Mouse (Mus musculus) midbrain, embryonic 16.5 days (tissue): Measurements from ENCODE around the gene Pgd. TPM values are rescaled to one million over a fixed set of nuclear protein-coding genes. Genes with fewer than 3 reads are reported as not detected.

Experiments used
- ATAC-seq: fragments of 200-750 bp; cut with Nextera tagmentation; 2 replicates; pipeline ENCODE4 v1.8.0; 2017; ENCODE audit warnings: moderate TSS enrichment
- H3K27ac ChIP-seq: fragments of 300-500 bp; sonication (generic); 2 replicates; pipeline ENCODE4 v1.5.1; 2014; ENCODE audit warnings: mild to moderate bottlenecking, low read length, mixed read lengths
- H3K27me3 ChIP-seq: fragments of 300-500 bp; sonication (generic); 2 replicates; pipeline ENCODE4 v1.6.1; 2014; ENCODE audit warnings: low read depth, low read length, mixed read lengths; ENCODE audit not compliant: control insufficient read depth, insufficient read depth
- H3K36me3 ChIP-seq: fragments of 300-500 bp; sonication (generic); 2 replicates; pipeline ENCODE4 v1.6.1; 2014; ENCODE audit warnings: mild to moderate bottlenecking, low read length, moderate library complexity, mixed read lengths; ENCODE audit not compliant: control insufficient read depth, insufficient read depth
- H3K4me1 ChIP-seq: fragments of 300-500 bp; sonication (generic); 2 replicates; pipeline ENCODE4 v1.6.1; 2014; ENCODE audit warnings: mild to moderate bottlenecking, low read length, mixed read lengths; ENCODE audit not compliant: control insufficient read depth, insufficient read depth
- H3K4me2 ChIP-seq: fragments of 300-500 bp; sonication (generic); 2 replicates; pipeline ENCODE4 v1.6.1; 2014; ENCODE audit warnings: mild to moderate bottlenecking, low read length, mixed read lengths
- H3K4me3 ChIP-seq: fragments of 300-500 bp; sonication (generic); 2 replicates; pipeline ENCODE4 v1.5.1; 2014; ENCODE audit warnings: low read depth, mild to moderate bottlenecking, low read length, moderate library complexity, mixed read lengths
- H3K9ac ChIP-seq: fragments of 300-500 bp; sonication (generic); 2 replicates; pipeline ENCODE4 v1.6.1; 2014; ENCODE audit warnings: low read depth, low read length, mixed read lengths
- H3K9me3 ChIP-seq: fragments of 300-500 bp; sonication (generic); replicated peaks from 2 replicates; pipeline ENCODE4 v1.6.1; 2014; ENCODE audit warnings: mild to moderate bottlenecking, low read length, mixed read lengths; ENCODE audit not compliant: control insufficient read depth, poor library complexity, severe bottlenecking
- WGBS: fragments of 180-500 bp; shearing (Covaris S2); extraction: QIAGEN DNeasy Blood & Tissue Kit; methylation state at CpG from one replicate; pipeline ENCODE4 v1.1.7; 2014; 5-methylcytosine and 5-hydroxymethylcytosine counted together
- polyA plus RNA-seq: library from polyadenylated mRNA; unstranded; fragments of >200 nt; fragmentation: Nextera tagmentation; extraction: Ambion mirVana; gene quantifications from 2 replicates; pipeline ENCODE4 v1.2.1, GENCODE M21; 2015

Gene Pgd
- polyA plus RNA-seq, 1 experiment from 2014 or later = 114 TPM

DNA sequence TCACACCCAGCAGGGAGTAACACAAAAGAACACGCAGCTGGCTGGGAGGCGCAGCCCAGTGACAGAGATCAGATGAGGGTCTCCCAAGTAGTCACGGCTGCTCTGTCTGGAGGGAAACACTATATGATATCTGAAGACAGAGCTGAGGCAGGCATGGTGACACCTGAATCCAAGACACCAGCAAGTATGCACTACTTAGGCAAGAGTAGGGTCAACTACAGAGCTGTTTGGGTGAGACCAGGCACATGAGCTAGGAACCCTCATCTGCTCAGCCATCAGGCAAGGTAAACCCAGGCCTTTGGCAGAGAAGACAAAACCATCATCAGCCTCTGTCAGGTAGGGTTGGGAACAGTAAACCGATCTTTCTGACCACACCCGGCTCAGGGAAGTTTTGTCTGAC lies 33.2 kb downstream of the Pgd start:
- no peak overlapping the region for H3K9ac ChIP-seq
- no peak for ATAC-seq

DNA sequence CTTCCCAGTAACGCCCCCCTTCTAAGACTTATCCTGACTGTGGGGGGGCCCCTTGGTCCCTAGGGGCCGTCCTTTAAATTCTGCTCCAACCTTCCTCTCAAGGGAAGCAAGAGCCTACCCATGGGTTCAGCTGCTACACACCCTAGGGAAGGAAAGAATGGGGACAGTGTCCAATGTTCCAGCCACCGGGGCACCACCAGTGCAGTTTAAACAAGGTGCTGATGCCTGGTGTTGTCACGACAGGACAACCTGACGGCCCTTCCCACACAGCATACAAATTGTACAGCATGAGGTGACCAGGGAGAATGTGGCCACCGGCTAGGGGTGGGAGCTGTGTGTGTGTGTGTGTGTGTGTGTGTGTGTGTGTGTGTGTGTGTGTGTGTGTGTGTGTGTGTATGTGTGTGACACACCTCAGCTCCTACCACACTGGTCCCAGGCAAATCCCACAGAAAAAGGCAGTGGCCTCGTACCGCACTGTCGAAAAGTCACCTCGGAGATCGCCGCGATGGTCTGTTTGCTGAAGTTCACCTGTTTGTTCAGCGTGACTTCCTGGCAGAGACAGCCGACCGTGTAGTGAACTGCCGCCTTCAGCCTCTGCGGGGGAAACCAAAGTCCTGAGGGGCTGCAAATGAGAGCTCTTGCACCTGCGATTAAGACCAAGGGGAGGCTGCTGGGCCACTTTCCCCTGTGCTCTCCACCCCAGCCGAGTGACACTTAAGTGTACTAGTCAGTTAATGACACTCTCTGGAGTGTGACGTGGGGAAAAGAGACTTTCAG lies 34.6 kb downstream of the Pgd start:
- Histone ChIP-seq H3K4me1 (peaks cover 6% of the 10 kb centered on the region), H3K4me2 (no peak overlapping the region), H3K27ac (no peak overlapping the region), H3K36me3 (no peaks in the 10 kb centered on the region), H3K4me3 (no peak overlapping the region), H3K27me3 (no peaks in the 10 kb centered on the region), H3K9me3 (no peaks in the 10 kb centered on the region), H3K9ac (no peak overlapping the region)
- 91% methylated on average over 20 of the region's 21 CpGs for WGBS
- ATAC-seq = no peak

More for the DNA sequence above, 33.2 kb downstream of the Pgd start:
- no peak overlapping the region for H3K27ac ChIP-seq
- H3K36me3 ChIP-seq = no peaks in the 10 kb centered on the region
- H3K9me3 ChIP-seq = no peaks in the 10 kb centered on the region
- peaks cover 6% of the 10 kb centered on the region for H3K4me1 ChIP-seq
- WGBS = 84% methylated on average over 5 of the region's 5 CpGs
- H3K27me3 ChIP-seq = no peaks in the 10 kb centered on the region
- H3K4me2 ChIP-seq = no peak overlapping the region
- H3K4me3 ChIP-seq = no peak overlapping the region

DNA sequence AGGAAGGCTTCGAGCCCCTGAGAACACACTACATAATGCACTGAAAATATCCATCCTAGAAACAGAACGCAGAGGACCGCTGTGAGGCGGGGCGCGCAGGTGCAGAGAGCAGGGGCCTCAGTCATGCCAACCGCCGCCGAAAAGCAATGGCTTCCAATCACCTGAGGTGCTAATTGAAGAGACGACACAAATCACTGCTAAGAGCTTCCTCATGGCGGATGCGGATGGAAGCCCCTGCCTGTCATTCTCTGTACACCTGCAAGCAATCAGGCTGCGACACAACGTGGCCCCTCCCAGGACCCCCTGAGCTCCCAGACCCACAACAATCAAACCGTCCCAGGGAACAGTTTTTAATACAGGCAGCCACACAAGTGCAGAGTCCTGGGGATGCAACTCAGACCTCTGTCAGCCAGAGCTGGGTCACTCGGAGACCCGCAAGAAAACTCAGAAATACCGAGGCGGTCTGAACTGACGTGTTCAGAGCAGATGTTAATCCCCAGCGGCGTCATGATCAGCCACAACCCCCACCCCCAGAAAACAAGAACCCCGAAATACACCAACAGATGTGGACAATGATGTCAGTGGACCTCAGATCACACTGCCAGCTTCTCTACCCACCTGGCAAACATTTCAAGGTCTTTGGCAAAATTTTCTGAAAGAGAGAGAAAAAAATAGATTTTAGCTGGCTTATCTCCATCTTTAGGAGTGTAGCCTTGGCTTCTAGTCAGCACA lies 35.4 kb downstream of the Pgd start:
- no peak for ATAC-seq
- Histone ChIP-seq H3K4me2 (no peak overlapping the region), H3K9ac (no peak overlapping the region), H3K27me3 (no peaks in the 10 kb centered on the region), H3K9me3 (no peaks in the 10 kb centered on the region), H3K27ac (no peak overlapping the region), H3K4me1 (no peaks in the 10 kb centered on the region; the same call in 1 of the 2 replicates), H3K4me3 (no peak overlapping the region), H3K36me3 (no peaks in the 10 kb centered on the region)
- 93% methylated on average over 23 of the region's 23 CpGs for WGBS

GRCm38 (mm10) chr4:149128467-149128866 lies 38.1 kb downstream of the Pgd start:
- H3K36me3 ChIP-seq = no peaks in the 10 kb centered on the region
- ATAC-seq = no peak
- H3K9me3 ChIP-seq = no peaks in the 10 kb centered on the region
- WGBS = 82% methylated on average over 18 of the region's 18 CpGs
- no peak overlapping the region for H3K4me2 ChIP-seq
- no peaks in the 10 kb centered on the region for H3K4me1 ChIP-seq
- no peak overlapping the region for H3K4me3 ChIP-seq
- H3K27me3 ChIP-seq = no peaks in the 10 kb centered on the region
- H3K9ac ChIP-seq = no peak overlapping the region
- no peak overlapping the region for H3K27ac ChIP-seq

DNA sequence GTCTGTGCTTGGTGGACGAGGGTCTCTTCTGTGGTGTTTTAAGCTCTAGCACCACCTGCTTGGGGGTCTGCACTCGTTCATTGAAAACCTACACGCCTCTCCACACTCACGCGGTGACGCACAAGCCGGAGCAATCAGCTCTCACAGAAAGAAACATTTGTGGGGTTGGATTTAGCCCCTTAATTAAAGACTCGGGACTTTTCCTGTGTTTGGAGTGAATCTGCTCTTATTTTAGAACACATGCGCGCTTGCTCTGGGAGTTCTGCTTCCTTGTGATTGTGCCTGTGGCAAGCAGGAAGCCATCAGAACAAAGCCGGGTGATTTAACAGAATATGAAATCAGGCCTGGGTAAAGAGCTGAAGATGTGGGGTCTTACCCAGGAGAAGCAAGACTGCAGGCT lies 39.9 kb downstream of the Pgd start, which contains the start of gene Cort:
TSS of gene Cort (minus strand) at position 101 of the 400 bp plus-strand sequence.
- 86% methylated on average over 11 of the region's 11 CpGs for WGBS

GRCm38 (mm10) chr4:149126115-149126509 lies 40.5 kb downstream of the Pgd start:
- WGBS = 87% methylated on average over 6 of the region's 6 CpGs
- no peak for ATAC-seq

More for the DNA sequence above, 39.9 kb downstream of the Pgd start, which contains the start of gene Cort:
- Histone ChIP-seq H3K36me3 (no peaks in the 10 kb centered on the region), H3K4me3 (no peak within 1 kb of the TSS), H3K9me3 (no peaks in the 10 kb centered on the region), H3K4me2 (no peak within 1 kb of the TSS), H3K27me3 (no peaks in the 10 kb centered on the region), H3K27ac (no peak within 1 kb of the TSS), H3K4me1 (no peaks in the 10 kb centered on the region), H3K9ac (no peak within 1 kb of the TSS)
- ATAC-seq = no peak

DNA sequence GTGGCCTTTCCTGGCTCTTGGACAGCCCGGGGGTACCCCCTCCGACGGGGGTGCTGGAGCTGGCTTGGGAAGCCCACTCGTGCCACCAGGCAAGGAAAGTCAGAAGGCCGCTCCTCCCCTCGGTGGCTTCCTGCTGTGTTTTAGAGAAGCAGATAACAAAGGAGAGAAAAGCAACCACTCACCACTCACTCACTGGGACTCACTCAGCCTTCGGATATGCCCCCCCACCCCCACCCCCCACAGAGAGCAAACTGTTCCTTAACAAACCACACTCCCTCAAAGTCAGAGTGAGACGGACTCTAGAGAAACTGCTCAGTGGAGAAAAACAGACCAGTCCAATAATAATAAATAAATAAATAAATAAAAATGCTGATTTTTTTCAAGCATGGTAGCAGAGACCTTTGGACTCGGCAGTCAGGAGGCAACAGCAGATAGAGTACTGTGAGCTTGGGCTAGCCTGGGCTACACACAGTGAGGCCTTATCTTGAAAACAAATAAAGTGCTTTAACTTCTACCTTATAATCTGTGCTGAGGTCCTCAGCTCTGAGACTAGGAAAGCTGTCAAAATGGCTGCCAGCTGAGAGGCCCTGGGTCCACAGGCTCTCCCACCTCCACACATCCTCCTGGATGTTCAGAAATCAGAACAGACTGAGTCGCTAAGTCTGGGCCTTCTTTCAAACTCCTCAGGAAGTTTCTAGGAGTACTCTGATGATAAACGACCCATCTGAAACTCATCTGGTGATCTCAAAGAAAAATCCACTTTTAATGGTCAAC lies 41.0 kb downstream of the Pgd start:
- Histone ChIP-seq H3K9me3 (no peaks in the 10 kb centered on the region), H3K9ac (no peak overlapping the region), H3K4me1 (no peaks in the 10 kb centered on the region), H3K27me3 (no peaks in the 10 kb centered on the region), H3K4me2 (no peak overlapping the region), H3K27ac (no peak overlapping the region), H3K4me3 (no peak overlapping the region), H3K36me3 (0 out of 2 replicates have a peak, but pooled peaks cover 3% of the 10 kb centered on the region)
- 45% methylated on average over 11 of the region's 11 CpGs for WGBS
- ATAC-seq = no peak

More at GRCm38 (mm10) chr4:149126115-149126509, 40.5 kb downstream of the Pgd start:
- H3K36me3 ChIP-seq = 0 out of 2 replicates have a peak, but pooled peaks cover 2% of the 10 kb centered on the region
- H3K4me1 ChIP-seq = no peaks in the 10 kb centered on the region
- H3K27me3 ChIP-seq = no peaks in the 10 kb centered on the region
- no peak overlapping the region for H3K9ac ChIP-seq
- H3K27ac ChIP-seq = no peak overlapping the region
- H3K9me3 ChIP-seq = no peaks in the 10 kb centered on the region
- no peak overlapping the region for H3K4me2 ChIP-seq
- no peak overlapping the region for H3K4me3 ChIP-seq

GRCm38 (mm10) chr4:149123432-149123831 lies 43.1 kb downstream of the Pgd start:
- H3K4me3 ChIP-seq = no peak overlapping the region
- no peak for ATAC-seq
- H3K4me2 ChIP-seq = no peak overlapping the region

More at GRCm38 (mm10) chr4:149123432-149123831, 43.1 kb downstream of the Pgd start:
- no peaks in the 10 kb centered on the region for H3K4me1 ChIP-seq
- H3K27me3 ChIP-seq = no peaks in the 10 kb centered on the region
- 67% methylated on average over 5 of the region's 5 CpGs for WGBS
- H3K36me3 ChIP-seq = 0 out of 2 replicates have a peak, but pooled peaks cover 6% of the 10 kb centered on the region
- no peak overlapping the region for H3K27ac ChIP-seq
- H3K9me3 ChIP-seq = no peaks in the 10 kb centered on the region
- H3K9ac ChIP-seq = no peak overlapping the region
